Mouse (Mus musculus): ENCODE results near the gene Lclat1. TPM values are rescaled to one million over a fixed set of nuclear protein-coding genes. Genes with fewer than 3 reads are reported as not detected.

The Lclat1 gene
- polyA plus RNA-seq, 1 experiment: 20.4 TPM

- Histone ChIP-seq H3K79me3 (ENCODE audit: low read depth) (no peaks in the 10 kb centered on the region), H3K4me3 (ENCODE audit: insufficient read depth, poor library complexity, severe bottlenecking) (no peak overlapping the region), H3K79me2 (ENCODE audit: control insufficient read depth, insufficient read depth) (no peaks in the 10 kb centered on the region), H3K27me3 (ENCODE audit: control insufficient read depth, insufficient read depth, insufficient read length) (no peaks in the 10 kb centered on the region), H3K36me3 (ENCODE audit: control insufficient read depth, insufficient read depth) (no peaks in the 10 kb centered on the region), H3ac (ENCODE audit: control insufficient read depth, insufficient read length, low read depth) (no peak overlapping the region)
- no peak for TF ChIP-seq CTCF (IDR thresholded peaks at IDR 0.05; ENCODE audit: control insufficient read depth, insufficient read depth, insufficient read length)
- TF ChIP-seq MAX (IDR thresholded peaks at IDR 0.05): no peak
- TF ChIP-seq MYOG (IDR thresholded peaks at IDR 0.05; ENCODE audit: control insufficient read depth, extremely low read depth, insufficient read length): no peak
- TF ChIP-seq CEBPB (IDR thresholded peaks at IDR 0.05; ENCODE audit: low read depth): no peak
- TF ChIP-seq FOSL1 (IDR thresholded peaks at IDR 0.05; ENCODE audit: insufficient read depth, low read length, poor library complexity, severe bottlenecking): no peak
- TF ChIP-seq MYOD1 (IDR thresholded peaks at IDR 0.05; ENCODE audit: control insufficient read depth, insufficient read length, low read depth): no peak
- no peak for TF ChIP-seq USF1 (IDR thresholded peaks at IDR 0.05; ENCODE audit: low read depth)
These were observed 15.4 kb upstream of the Lclat1 start for GRCm38 (mm10) chr17:73092103-73093097.

- no peak overlapping the region for H3ac ChIP-seq (ENCODE audit: control insufficient read depth, insufficient read length, low read depth)
- TF ChIP-seq CEBPB (IDR thresholded peaks at IDR 0.05; ENCODE audit: low read depth): no peak
- TF ChIP-seq MYOD1 (IDR thresholded peaks at IDR 0.05; ENCODE audit: control insufficient read depth, insufficient read length, low read depth): no peak
- no peak for TF ChIP-seq FOSL1 (IDR thresholded peaks at IDR 0.05; ENCODE audit: insufficient read depth, low read length, poor library complexity, severe bottlenecking)
- TF ChIP-seq MYOG (IDR thresholded peaks at IDR 0.05; ENCODE audit: control insufficient read depth, extremely low read depth, insufficient read length): no peak
- no peak for TF ChIP-seq CTCF (IDR thresholded peaks at IDR 0.05; ENCODE audit: control insufficient read depth, insufficient read depth, insufficient read length)
- no peak for TF ChIP-seq USF1 (IDR thresholded peaks at IDR 0.05; ENCODE audit: low read depth)
- no peaks in the 10 kb centered on the region for H3K79me3 ChIP-seq (ENCODE audit: low read depth)
- no peaks in the 10 kb centered on the region for H3K27me3 ChIP-seq (ENCODE audit: control insufficient read depth, insufficient read depth, insufficient read length)
- H3K79me2 ChIP-seq (ENCODE audit: control insufficient read depth, insufficient read depth): no peaks in the 10 kb centered on the region
- no peaks in the 10 kb centered on the region for H3K36me3 ChIP-seq (ENCODE audit: control insufficient read depth, insufficient read depth)
- H3K4me3 ChIP-seq (ENCODE audit: insufficient read depth, poor library complexity, severe bottlenecking): no peak overlapping the region
These were observed 12.7 kb upstream of the Lclat1 start for GRCm38 (mm10) chr17:73095070-73095469.

GRCm38 (mm10) chr17:73095585-73095984 lies 12.2 kb upstream of the Lclat1 start:
- H3K79me2 ChIP-seq (ENCODE audit: control insufficient read depth, insufficient read depth): no peaks in the 10 kb centered on the region
- no peak overlapping the region for H3ac ChIP-seq (ENCODE audit: control insufficient read depth, insufficient read length, low read depth)
- H3K27me3 ChIP-seq (ENCODE audit: control insufficient read depth, insufficient read depth, insufficient read length): no peaks in the 10 kb centered on the region
- TF ChIP-seq MYOG (IDR thresholded peaks at IDR 0.05; ENCODE audit: control insufficient read depth, extremely low read depth, insufficient read length): no peak
- TF ChIP-seq CTCF (IDR thresholded peaks at IDR 0.05; ENCODE audit: control insufficient read depth, insufficient read depth, insufficient read length): no peak
- TF ChIP-seq CEBPB (IDR thresholded peaks at IDR 0.05; ENCODE audit: low read depth): no peak
- TF ChIP-seq USF1 (IDR thresholded peaks at IDR 0.05; ENCODE audit: low read depth): no peak
- no peak for TF ChIP-seq MYOD1 (IDR thresholded peaks at IDR 0.05; ENCODE audit: control insufficient read depth, insufficient read length, low read depth)
- TF ChIP-seq MAX (IDR thresholded peaks at IDR 0.05): no peak
- no peak for TF ChIP-seq FOSL1 (IDR thresholded peaks at IDR 0.05; ENCODE audit: insufficient read depth, low read length, poor library complexity, severe bottlenecking)
- no peaks in the 10 kb centered on the region for H3K36me3 ChIP-seq (ENCODE audit: control insufficient read depth, insufficient read depth)
- no peak overlapping the region for H3K4me3 ChIP-seq (ENCODE audit: insufficient read depth, poor library complexity, severe bottlenecking)
- no peaks in the 10 kb centered on the region for H3K79me3 ChIP-seq (ENCODE audit: low read depth)

- H3K27me3 ChIP-seq (ENCODE audit: control insufficient read depth, insufficient read depth, insufficient read length): no peaks in the 10 kb centered on the region
- no peak overlapping the region for H3K4me3 ChIP-seq (ENCODE audit: insufficient read depth, poor library complexity, severe bottlenecking)
- H3K79me3 ChIP-seq (ENCODE audit: low read depth): no peaks in the 10 kb centered on the region
- H3K36me3 ChIP-seq (ENCODE audit: control insufficient read depth, insufficient read depth): no peaks in the 10 kb centered on the region
- no peak for TF ChIP-seq MYOG (IDR thresholded peaks at IDR 0.05; ENCODE audit: control insufficient read depth, extremely low read depth, insufficient read length)
- no peak for TF ChIP-seq CEBPB (IDR thresholded peaks at IDR 0.05; ENCODE audit: low read depth)
- no peak overlapping the region for H3ac ChIP-seq (ENCODE audit: control insufficient read depth, insufficient read length, low read depth)
- no peaks in the 10 kb centered on the region for H3K79me2 ChIP-seq (ENCODE audit: control insufficient read depth, insufficient read depth)
These were observed 11.3 kb upstream of the Lclat1 start for GRCm38 (mm10) chr17:73096484-73096883.

- Histone ChIP-seq H3K79me3 (ENCODE audit: low read depth) (no peaks in the 10 kb centered on the region), H3K4me3 (ENCODE audit: insufficient read depth, poor library complexity, severe bottlenecking) (no peak overlapping the region), H3K79me2 (ENCODE audit: control insufficient read depth, insufficient read depth) (no peaks in the 10 kb centered on the region), H3ac (ENCODE audit: control insufficient read depth, insufficient read length, low read depth) (no peak overlapping the region), H3K36me3 (ENCODE audit: control insufficient read depth, insufficient read depth) (no peaks in the 10 kb centered on the region), H3K27me3 (ENCODE audit: control insufficient read depth, insufficient read depth, insufficient read length) (no peaks in the 10 kb centered on the region)
- no peak for TF ChIP-seq MYOD1 (IDR thresholded peaks at IDR 0.05; ENCODE audit: control insufficient read depth, insufficient read length, low read depth)
These were observed 9.1 kb upstream of the Lclat1 start for GRCm38 (mm10) chr17:73098636-73099035.

- no peaks in the 10 kb centered on the region for H3K36me3 ChIP-seq (ENCODE audit: control insufficient read depth, insufficient read depth)
- no peaks in the 10 kb centered on the region for H3K27me3 ChIP-seq (ENCODE audit: control insufficient read depth, insufficient read depth, insufficient read length)
- H3K4me3 ChIP-seq (ENCODE audit: insufficient read depth, poor library complexity, severe bottlenecking): no peak overlapping the region
- no peaks in the 10 kb centered on the region for H3K79me3 ChIP-seq (ENCODE audit: low read depth)
- no peaks in the 10 kb centered on the region for H3K79me2 ChIP-seq (ENCODE audit: control insufficient read depth, insufficient read depth)
- TF ChIP-seq USF1 (IDR thresholded peaks at IDR 0.05; ENCODE audit: low read depth) (no peak), MAX (IDR thresholded peaks at IDR 0.05) (no peak), CTCF (IDR thresholded peaks at IDR 0.05; ENCODE audit: control insufficient read depth, insufficient read depth, insufficient read length) (no peak), MYOG (IDR thresholded peaks at IDR 0.05; ENCODE audit: control insufficient read depth, extremely low read depth, insufficient read length) (no peak), MYOD1 (IDR thresholded peaks at IDR 0.05; ENCODE audit: control insufficient read depth, insufficient read length, low read depth) (no peak), FOSL1 (IDR thresholded peaks at IDR 0.05; ENCODE audit: insufficient read depth, low read length, poor library complexity, severe bottlenecking) (no peak), CEBPB (IDR thresholded peaks at IDR 0.05; ENCODE audit: low read depth) (no peak)
- H3ac ChIP-seq (ENCODE audit: control insufficient read depth, insufficient read length, low read depth): no peak overlapping the region
These were observed 7.4 kb upstream of the Lclat1 start for GRCm38 (mm10) chr17:73100396-73100795.

Measured in C2C12 (cell line).